Mouse (Mus musculus) lung, postnatal 0 days (tissue): ENCODE results near the gene Pfdn6.

Experiments
- CTCF ChIP-seq: IDR thresholded peaks from 2 replicates; pipeline ENCODE4 v1.5.1; 2016; ENCODE audit warnings: antibody characterized with exemption, mild to moderate bottlenecking
- EP300 ChIP-seq: IDR thresholded peaks from 2 replicates; pipeline ENCODE4 v1.6.1; 2016; ENCODE audit warnings: antibody characterized with exemption, mild to moderate bottlenecking, control low read depth

- TF ChIP-seq CTCF (no peak), EP300 (no peak)
These were observed 28.2 kb downstream of the Pfdn6 start for GRCm38 (mm10) chr17:33911813-33912414.
